Mouse (Mus musculus) limb, embryonic 14.5 days (tissue): Measurements from ENCODE around the gene Trpm3. TPM values are rescaled to one million over a fixed set of nuclear protein-coding genes. Genes with fewer than 3 reads are reported as not detected.
A peak's percentile ranks its signal among the peaks of the same experiment; 100 is the strongest.

Source experiments
- ATAC-seq: fragments of 200-750 bp; cut with Nextera tagmentation; 2 replicates; pipeline ENCODE4 v1.8.0; 2017; ENCODE audit warnings: low read depth, moderate number of reproducible peaks, moderate TSS enrichment; ENCODE audit not compliant: low FRiP score
- DNase-seq: peaks from one replicate; pipeline ENCODE4 v3.0.0-alpha.2; 2015; ENCODE audit warnings: low spot score
- H3K27ac ChIP-seq: fragments of 300-500 bp; sonication (generic); replicated peaks from 2 replicates; pipeline ENCODE4 v1.5.1; 2014; ENCODE audit warnings: low read depth, mild to moderate bottlenecking, low read length, moderate library complexity, mixed read lengths
- H3K27me3 ChIP-seq: fragments of 300-500 bp; sonication (generic); 2 replicates; pipeline ENCODE4 v1.6.1; 2014; ENCODE audit warnings: low read length, mixed read lengths; ENCODE audit not compliant: control insufficient read depth, insufficient read depth
- H3K36me3 ChIP-seq: fragments of 300-500 bp; sonication (generic); 2 replicates; pipeline ENCODE4 v1.6.1; 2014; ENCODE audit warnings: mild to moderate bottlenecking, low read length, moderate library complexity, mixed read lengths; ENCODE audit not compliant: control insufficient read depth, insufficient read depth
- H3K4me1 ChIP-seq: fragments of 300-500 bp; sonication (generic); 2 replicates; pipeline ENCODE4 v1.6.1; 2014; ENCODE audit warnings: antibody characterized with exemption, low read length, mixed read lengths; ENCODE audit not compliant: control insufficient read depth, insufficient read depth
- H3K4me2 ChIP-seq: fragments of 300-500 bp; sonication (generic); replicated peaks from 2 replicates; pipeline ENCODE4 v1.6.1; 2014; ENCODE audit warnings: low read depth, mild to moderate bottlenecking, low read length, moderate library complexity; ENCODE audit not compliant: severe bottlenecking
- H3K4me3 ChIP-seq: fragments of 300-500 bp; sonication (generic); replicated peaks from 2 replicates; pipeline ENCODE4 v1.5.1; 2014; ENCODE audit warnings: low read length
- H3K9ac ChIP-seq: fragments of 300-500 bp; sonication (generic); 2 replicates; pipeline ENCODE4 v1.6.1; 2014; ENCODE audit warnings: mild to moderate bottlenecking, low read depth, low read length, moderate library complexity; ENCODE audit not compliant: severe bottlenecking
- H3K9me3 ChIP-seq: fragments of 300-500 bp; sonication (generic); 2 replicates; pipeline ENCODE4 v1.6.1; 2016; ENCODE audit warnings: low read length; ENCODE audit not compliant: control insufficient read depth
- POLR2A ChIP-seq: fragments of 200-500 bp; IDR thresholded peaks from 2 replicates; pipeline ENCODE4 v1.8.0; 2012; ENCODE audit warnings: inconsistent platforms, mild to moderate bottlenecking, moderate library complexity, borderline replicate concordance; ENCODE audit not compliant: insufficient read depth, insufficient read length; ENCODE audit errors: extremely low read depth
- WGBS: fragments of 180-500 bp; shearing (Covaris S2); extraction: QIAGEN DNeasy Blood & Tissue Kit; methylation state at CpG from one replicate; pipeline ENCODE4 v1.1.7; 2014; 5-methylcytosine and 5-hydroxymethylcytosine counted together
- polyA plus RNA-seq, 2 experiments: library from polyadenylated mRNA; depleted of rRNA in 1 of 2; stranded (reverse) in 1 of 2; unstranded in 1 of 2; fragments of >200 nt; fragmentation: Nextera tagmentation in 1 of 2; extraction: Ambion mirVana in 1 of 2; gene quantifications; 2 replicates each; pipeline versions ENCODE4 v1.2.1 to v1.2.3; 2012 to 2014

The Trpm3 gene
- polyA plus RNA-seq, 2 experiments = 3.7 to 4.1 TPM

- H3K27me3 ChIP-seq = no peaks in the 10 kb centered on the region
- DNase-seq (peak; percentile 79), ATAC-seq (peak; percentile 90)
- no peak overlapping the region for H3K27ac ChIP-seq
- H3K9ac ChIP-seq = no peak overlapping the region
- H3K4me1 ChIP-seq = no peaks in the 10 kb centered on the region
- WGBS = 20% methylated on average over 18 of the region's 18 CpGs
- H3K9me3 ChIP-seq = no peaks in the 10 kb centered on the region
- no peaks in the 10 kb centered on the region for H3K36me3 ChIP-seq
- no peak for TF ChIP-seq POLR2A
- peak overlapping the region; percentile 45 for H3K4me2 ChIP-seq
- 0 out of 2 replicates have a peak overlapping the region, but pooled peaks have one; percentile 15 for H3K4me3 ChIP-seq
Measured at GRCm38 (mm10) chr19:22883744-22884317, 745.0 kb downstream of the Trpm3 start.

- WGBS = 55% methylated on average over 11 of the region's 11 CpGs
- Histone ChIP-seq H3K27me3 (no peaks in the 10 kb centered on the region), H3K36me3 (no peaks in the 10 kb centered on the region), H3K9me3 (no peaks in the 10 kb centered on the region), H3K4me2 (peak overlapping the region; percentile 45), H3K9ac (no peak overlapping the region), H3K27ac (no peak overlapping the region), H3K4me1 (no peaks in the 10 kb centered on the region), H3K4me3 (no peak overlapping the region)
- DNase-seq = no peak
- TF ChIP-seq POLR2A = no peak
- no peak; the same call in 1 of the 2 replicates for ATAC-seq
Measured at GRCm38 (mm10) chr19:22884357-22884756, 745.5 kb downstream of the Trpm3 start.

DNA sequence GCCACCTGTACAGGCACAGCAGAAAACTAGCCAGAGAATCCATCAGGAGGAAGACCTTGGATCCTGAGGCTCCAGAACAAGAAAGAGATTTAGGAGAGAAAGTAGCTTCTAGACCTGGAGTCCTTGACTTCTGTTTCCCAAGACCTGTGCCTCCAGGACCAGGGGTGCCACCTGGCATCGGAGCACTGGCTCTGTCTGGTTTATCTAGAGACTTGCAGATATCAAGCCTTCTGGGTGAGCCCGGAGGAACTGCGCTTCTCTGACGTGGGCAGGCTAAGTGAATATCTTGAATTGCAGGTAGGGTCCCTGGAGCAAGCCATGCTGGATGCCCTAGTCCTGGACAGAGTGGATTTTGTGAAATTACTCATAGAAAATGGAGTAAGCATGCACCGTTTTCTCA, 746.2 kb downstream of the Trpm3 start:
- H3K27me3 ChIP-seq = no peaks in the 10 kb centered on the region
- 90% methylated on average over 5 of the region's 5 CpGs for WGBS
- H3K4me2 ChIP-seq = no peak overlapping the region
- H3K9me3 ChIP-seq = no peaks in the 10 kb centered on the region
- H3K4me3 ChIP-seq = no peak overlapping the region
- H3K36me3 ChIP-seq = no peaks in the 10 kb centered on the region
- DNase-seq (no peak), ATAC-seq (no peak)
- no peak for TF ChIP-seq POLR2A
- H3K27ac ChIP-seq = no peak overlapping the region
- no peaks in the 10 kb centered on the region for H3K4me1 ChIP-seq
- no peak overlapping the region for H3K9ac ChIP-seq

DNA sequence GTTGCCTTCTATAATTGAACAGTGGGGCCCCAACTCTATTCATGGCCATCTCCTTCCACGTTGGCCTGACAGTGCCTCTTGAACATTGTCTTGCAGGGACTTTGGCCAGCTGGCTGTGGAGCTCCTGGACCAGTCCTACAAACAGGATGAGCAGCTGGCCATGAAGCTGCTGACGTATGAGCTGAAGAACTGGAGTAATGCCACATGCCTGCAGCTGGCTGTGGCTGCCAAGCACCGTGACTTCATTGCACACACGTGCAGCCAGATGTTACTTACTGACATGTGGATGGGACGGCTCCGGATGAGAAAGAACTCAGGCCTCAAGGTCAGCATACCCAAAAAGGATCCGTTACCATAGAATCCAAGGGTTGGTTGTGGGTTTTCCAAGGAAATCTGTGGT, 763.0 kb downstream of the Trpm3 start:
- TF ChIP-seq POLR2A = no peak
- DNase-seq = peak; percentile 14

DNA sequence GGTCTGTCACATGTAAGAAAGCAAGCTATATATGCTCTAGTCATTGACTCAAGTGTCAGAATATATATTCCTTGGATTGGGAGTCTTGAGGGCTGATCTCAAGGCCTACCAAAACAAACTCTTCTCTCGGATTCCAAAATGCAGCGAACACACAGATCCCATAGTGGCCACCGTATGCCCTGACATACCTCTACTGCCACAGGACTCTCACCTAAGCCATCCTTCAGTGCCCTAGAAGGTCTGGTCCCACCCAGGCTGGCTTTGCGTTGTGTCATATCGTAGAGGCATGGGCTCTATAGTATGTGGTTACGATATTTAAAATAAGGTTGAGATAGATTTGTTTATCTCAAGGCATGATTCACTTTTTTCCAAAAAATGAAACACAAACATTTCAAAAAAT, 763.5 kb downstream of the Trpm3 start:
- Histone ChIP-seq H3K9ac (no peak overlapping the region), H3K4me2 (no peak overlapping the region), H3K4me1 (no peaks in the 10 kb centered on the region), H3K27ac (no peak overlapping the region), H3K9me3 (no peaks in the 10 kb centered on the region), H3K27me3 (no peaks in the 10 kb centered on the region), H3K4me3 (no peak overlapping the region), H3K36me3 (no peaks in the 10 kb centered on the region)
- ATAC-seq (no peak), DNase-seq (no peak)
- TF ChIP-seq POLR2A = no peak
- 94% methylated on average over 6 of the region's 6 CpGs for WGBS

More for the DNA sequence above, 763.0 kb downstream of the Trpm3 start:
- Histone ChIP-seq H3K4me2 (no peak overlapping the region), H3K4me3 (no peak overlapping the region), H3K4me1 (no peaks in the 10 kb centered on the region), H3K9me3 (no peaks in the 10 kb centered on the region), H3K27ac (no peak overlapping the region), H3K9ac (no peak overlapping the region), H3K36me3 (no peaks in the 10 kb centered on the region), H3K27me3 (no peaks in the 10 kb centered on the region)
- no peak for ATAC-seq
- 75% methylated on average over 7 of the region's 7 CpGs for WGBS
